Mouse (Mus musculus) common myeloid progenitor, adult 5-6 weeks (primary cell): ENCODE results near the gene Smc2. TPM values are rescaled to one million over a fixed set of nuclear protein-coding genes. Genes with fewer than 3 reads are reported as not detected.
"Not testable (repeated sequence)": the region's sequence is repeated elsewhere in the genome, so short reads cannot be mapped to it uniquely, and the experiment has no call there.

Experiments
- ATAC-seq: replicated peaks from 2 replicates; pipeline ENCODE4 v1.8.0; 2016; ENCODE audit warnings: low read depth, mild to moderate bottlenecking, moderate TSS enrichment, inconsistent platforms; ENCODE audit not compliant: poor library complexity, severe bottlenecking
- total RNA-seq: library from RNA; stranded (forward); fragments of 200-1000, 187-1606 nt; gene quantifications from 2 replicates; pipeline ENCODE4 v1.2.3, GENCODE M21; 2017

Smc2 gene
- total RNA-seq, result 253 and 257 TPM in 2 replicates

DNA sequence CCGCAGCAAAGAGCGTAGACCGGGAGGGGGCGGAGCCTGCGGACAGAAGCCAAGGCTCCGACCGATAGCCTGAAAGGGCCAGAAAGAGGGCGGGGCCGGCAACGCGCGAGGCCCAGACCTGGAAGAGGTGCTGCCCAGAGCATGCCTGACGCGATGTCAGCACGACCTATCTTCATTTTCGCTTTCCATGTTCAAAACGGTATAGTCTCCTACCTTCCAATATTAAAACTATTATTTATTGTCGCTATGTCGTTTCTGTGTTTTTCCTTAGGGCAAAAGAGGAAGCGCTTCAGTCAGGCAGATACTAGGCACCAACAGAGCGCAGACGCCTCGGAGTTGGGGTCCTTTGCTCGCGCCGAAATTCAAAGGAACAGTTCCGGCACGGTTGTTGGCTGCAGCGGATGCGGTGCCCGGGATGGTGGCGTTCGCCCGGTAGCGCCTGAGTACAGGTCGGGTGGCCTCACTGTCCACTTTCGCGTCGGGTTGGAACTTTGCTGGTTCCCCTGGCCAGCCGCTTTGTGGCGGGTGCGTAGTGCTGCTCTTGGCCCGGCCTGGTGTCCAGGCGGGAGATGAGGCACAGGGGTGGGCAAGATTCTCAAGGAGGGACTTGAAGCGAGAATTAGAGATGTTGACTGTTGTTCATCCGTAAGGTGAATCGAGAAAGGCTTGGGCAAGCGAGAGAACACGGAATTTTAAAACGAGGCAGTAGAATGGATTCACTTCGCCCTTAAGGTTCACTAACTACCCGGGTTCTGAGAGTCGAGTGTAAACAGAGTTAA is at the start of gene Smc2:
Gene Smc2, plus strand, starts transcription at position 358 of the 779 bp plus-strand sequence.
- peak; percentile 97 for ATAC-seq

DNA sequence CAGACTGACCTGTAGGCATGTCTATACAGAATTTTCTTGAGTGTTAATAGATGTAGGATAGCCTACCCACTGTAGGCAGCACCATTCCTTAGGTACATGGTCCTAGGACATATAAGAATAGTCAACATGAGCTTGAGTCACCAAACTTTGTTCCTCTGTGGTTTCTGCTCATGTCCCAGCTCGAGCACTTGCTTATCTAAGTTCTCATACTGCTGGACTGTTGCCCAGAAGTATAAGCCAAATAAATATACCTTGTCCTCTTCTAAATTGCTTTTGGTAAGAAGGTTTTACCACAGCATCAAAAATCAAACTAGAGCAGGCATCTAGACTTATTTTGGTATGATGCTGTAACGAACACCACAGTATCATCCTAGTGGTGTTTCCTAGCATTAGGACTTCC is 27.5 kb upstream of the Smc2 start:
- ATAC-seq, result no peak

DNA sequence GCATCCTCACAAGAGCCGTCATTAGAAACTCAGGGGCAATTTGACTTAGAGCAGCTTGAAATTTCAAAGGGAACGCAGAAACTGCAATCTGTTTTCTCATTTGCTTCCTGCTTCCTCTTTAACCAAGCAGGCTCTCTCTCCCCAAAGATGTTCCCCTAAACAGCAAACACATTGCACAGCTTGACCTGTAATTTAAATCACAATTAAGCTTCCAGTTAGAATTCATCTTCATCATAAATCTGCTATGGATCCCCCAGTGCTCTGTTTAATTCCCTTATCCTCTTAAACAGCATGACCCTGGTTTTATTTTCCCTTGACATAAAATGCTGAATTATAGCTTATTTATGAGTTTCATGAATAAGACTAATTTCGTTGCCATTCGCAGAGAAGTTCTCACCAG is 15.4 kb upstream of the Smc2 start:
- no peak for ATAC-seq

DNA sequence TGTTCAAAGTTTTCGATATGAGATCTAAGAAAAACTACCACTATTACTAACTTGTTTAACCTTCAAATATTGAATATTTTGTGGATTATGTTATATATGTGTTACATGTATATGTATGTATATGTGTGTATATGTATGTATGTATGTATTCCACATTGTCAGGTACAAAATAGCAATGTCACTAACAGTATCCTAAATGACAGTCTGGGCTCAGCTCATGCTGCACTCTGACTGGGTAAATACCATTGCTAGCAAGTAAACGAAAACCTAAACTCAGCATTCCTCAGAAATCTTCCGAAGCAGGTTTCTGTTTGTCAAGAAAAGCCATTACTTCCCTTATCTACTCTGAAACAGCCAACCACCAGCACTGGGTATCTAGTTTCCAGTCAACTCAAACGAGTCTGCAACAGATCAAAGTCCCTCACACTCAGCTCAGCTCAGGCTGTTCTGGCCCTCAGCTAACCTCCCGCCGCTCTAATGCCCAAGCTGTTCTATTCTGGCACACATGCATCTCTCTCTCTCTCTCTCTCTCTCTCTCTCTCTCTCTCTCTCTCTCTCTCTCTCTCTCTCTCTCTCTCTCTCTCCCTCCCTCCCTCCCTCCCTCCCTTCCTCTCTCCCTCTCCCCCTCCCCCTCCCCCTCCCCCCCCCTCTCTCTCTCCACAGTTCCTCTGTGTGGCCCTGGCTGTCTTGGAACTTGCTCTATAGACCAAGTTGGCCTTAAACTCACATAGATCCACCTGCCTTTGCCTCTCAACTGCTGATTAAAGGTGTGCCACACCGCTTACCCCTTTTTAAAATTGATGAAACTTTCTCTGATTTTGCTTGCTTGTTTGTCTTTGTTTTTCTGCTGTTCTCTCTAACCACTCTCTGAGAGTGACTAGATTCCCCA is 9.5 kb upstream of the Smc2 start:
- peak; percentile 99 for ATAC-seq

DNA sequence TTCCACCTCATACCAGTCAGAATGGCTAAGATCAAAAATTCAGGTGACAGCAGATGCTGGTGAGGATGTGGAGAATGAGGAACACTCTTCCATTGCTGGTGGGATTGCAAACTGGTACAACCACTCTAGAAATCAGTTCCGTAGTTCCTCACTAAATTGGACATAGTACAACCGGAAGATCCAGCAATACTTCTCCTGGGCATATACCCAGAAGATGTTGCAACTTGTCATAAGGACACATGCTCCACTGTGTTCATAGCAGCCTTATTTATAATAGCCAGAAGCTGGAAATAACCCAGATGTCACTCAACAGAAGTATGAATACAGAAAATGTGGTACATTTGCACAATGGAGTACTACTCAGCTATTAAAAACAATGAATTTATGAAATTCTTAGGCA is 3.5 kb upstream of the Smc2 start:
- ATAC-seq, result not testable (repeated sequence)

GRCm38 (mm10) chr4:52438371-52438885 is 615 bp upstream of the Smc2 start:
- peak; percentile 10; the same call in 1 of the 2 replicates for ATAC-seq

GRCm38 (mm10) chr4:52459726-52460125 is 20.7 kb downstream of the Smc2 start:
- ATAC-seq, result peak; percentile 63; the same call in 1 of the 2 replicates

- ATAC-seq, result no peak
These were observed 22.3 kb downstream of the Smc2 start for GRCm38 (mm10) chr4:52461321-52461720.

- ATAC-seq, result no peak
These were observed 34.4 kb downstream of the Smc2 start for GRCm38 (mm10) chr4:52473431-52473830.

- ATAC-seq, result no peak
These were observed 48.4 kb downstream of the Smc2 start for GRCm38 (mm10) chr4:52487486-52487885.

DNA sequence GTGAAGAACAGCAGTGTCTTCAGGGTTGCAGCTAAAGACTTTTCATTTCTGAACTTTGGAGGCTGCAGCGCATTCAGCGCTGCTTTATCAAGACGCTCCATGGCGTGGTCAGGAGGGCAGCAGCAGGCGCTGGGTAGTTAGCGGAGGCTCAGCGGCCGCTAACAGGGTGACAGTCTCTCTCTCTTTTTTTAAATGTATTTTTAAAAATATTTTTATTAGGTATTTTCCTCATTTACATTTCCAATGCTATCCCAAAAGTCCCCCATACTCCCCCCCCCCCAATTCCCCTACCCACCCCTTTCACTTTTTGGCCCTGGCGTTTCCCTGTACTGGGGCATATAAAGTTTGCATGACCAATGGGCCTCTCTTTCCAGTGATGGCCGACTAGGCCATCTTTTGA is 58.1 kb downstream of the Smc2 start, which contains the start of gene Vma21-ps:
Gene Vma21-ps, minus strand, starts transcription at position 101 of the 400 bp plus-strand sequence.
- ATAC-seq, result not testable (repeated sequence)

- ATAC-seq, result no peak
These were observed 78.5 kb downstream of the Smc2 start for GRCm38 (mm10) chr4:52517580-52517979.

- no peak for ATAC-seq
These were observed 80.3 kb downstream of the Smc2 start for GRCm38 (mm10) chr4:52519301-52519700.

DNA sequence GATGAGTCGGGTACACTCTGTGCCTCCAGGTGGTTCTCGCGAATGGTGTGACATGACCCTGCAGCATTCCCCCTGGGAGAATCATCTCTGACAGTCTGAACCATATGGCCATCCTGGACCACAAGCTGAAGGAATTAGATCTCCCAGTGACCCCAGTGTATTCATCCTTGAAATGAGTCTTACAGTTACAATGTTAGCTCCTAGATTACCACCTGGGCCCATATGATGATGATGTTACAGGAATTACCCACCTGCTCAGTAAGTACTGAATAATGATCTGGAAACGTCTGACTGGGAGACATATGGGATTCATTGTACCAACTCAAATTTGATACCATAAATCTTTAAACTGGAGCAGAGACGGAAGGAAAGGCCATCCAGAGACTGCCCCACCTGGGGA is 87.4 kb downstream of the Smc2 start:
- ATAC-seq, result no peak

DNA sequence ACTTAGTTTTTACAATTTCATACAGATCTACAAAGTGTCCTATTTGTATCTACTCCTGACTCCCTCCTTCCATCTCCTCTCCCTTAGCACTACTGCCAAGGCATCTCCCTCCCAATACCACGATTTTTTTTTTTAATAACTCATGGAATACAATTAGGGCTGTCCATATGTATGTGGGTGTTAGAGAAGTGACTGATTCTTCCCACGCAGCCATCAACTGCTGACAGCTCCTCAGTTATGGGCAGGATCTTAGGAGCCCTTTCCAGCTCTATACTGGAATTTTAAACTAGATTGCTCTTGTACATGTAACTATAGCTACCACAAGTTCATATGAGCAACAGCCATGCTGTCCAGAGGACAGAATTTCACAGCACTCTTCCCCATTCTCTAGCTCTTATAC is 91.6 kb downstream of the Smc2 start:
- ATAC-seq, result no peak

Other genes starting within 250 kb of the Smc2 start
- gene Vma21-ps, start 58.0 kb downstream of the Smc2 start, total RNA-seq, result not detected in 2 replicates
- gene Toporsl, start 157.0 kb downstream of the Smc2 start, total RNA-seq, result not detected in 2 replicates